Mouse (Mus musculus) hindlimb bud, embryonic 11.5 days (tissue): Measurements from ENCODE around the gene Hsf2bp.

ENCODE experiments used
- DNase-seq: peaks from one replicate; pipeline ENCODE4 v3.0.0-alpha.2; 2012; ENCODE audit warnings: low read depth, low spot score; ENCODE audit errors: extremely low spot score

Hsf2bp gene

DNA sequence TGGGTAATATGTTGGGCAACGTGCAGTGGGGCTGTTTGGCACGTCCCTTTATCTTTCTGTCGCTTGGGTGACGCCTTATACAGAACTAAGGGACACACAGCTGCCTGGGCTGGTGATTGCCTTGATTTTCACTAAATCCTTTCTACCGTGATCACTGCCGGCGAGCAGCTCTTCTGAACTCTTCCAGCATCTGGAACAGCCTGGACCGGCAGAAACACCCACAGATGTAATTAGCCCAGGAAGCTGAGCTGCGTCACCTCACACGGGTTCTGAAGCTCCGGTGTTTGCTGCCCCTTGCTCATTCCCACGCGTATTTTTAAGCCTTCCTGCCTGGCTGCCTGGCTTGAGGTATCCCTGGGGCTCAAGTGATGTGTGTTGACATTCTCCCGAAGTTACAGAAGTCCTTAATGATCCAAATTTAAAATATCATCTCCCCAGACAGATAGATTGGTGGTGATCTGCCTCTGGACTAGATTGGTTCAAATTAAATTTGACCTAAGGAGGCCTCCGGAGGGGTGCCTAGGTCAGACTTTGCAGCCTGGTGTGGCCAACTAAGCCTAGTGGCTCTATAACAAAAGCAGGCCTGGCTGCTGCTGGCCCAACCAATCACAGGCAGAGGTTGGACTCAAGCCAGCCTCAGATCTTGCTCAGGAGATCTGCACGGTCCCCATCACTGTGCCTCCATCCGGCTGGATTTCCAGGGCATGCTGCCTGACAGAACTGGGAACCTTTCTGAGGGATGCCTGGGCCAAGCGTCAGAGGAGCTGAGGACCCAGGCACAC lies 123.1 kb downstream of the Hsf2bp start:
- no peak for DNase-seq

DNA sequence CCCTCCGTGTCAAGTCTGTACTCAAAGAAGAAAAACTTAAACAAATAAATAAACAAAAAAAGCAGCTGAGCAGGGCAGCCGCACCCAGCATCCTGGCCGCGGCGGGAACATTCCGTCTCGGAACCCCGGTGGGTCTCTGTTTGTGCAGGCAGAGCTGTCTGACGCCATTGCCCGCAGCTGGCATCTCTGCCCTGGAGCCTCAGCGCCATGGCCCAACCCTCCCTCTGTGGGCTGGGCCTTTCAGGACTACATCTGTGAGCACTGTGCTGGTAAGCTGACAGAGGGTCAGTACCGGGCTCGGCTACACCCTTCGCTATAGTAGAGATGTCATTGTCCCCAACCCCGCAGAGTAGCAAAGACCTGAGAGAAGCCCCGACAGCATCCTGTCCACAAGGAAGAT lies 123.8 kb downstream of the Hsf2bp start:
- no peak for DNase-seq

DNA sequence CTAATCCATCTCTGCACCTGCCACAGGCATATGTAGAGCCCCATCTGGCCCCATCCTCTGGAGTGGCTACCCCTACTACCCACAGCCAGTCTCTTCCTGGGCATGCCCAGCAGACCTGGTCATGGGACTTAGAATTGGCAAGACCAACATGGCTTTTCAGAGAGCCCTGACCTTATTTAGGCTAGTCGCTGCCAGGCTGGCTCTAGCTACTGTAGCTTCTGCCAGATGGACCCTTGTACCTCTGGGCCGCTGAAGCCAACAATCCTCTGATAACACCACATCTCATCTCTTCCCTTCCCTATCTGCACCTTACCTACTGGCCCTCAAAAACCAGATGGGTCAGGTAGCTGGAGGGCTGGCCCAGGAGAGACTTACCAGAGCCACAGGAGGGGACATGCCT lies 127.2 kb downstream of the Hsf2bp start:
- DNase-seq = no peak

DNA sequence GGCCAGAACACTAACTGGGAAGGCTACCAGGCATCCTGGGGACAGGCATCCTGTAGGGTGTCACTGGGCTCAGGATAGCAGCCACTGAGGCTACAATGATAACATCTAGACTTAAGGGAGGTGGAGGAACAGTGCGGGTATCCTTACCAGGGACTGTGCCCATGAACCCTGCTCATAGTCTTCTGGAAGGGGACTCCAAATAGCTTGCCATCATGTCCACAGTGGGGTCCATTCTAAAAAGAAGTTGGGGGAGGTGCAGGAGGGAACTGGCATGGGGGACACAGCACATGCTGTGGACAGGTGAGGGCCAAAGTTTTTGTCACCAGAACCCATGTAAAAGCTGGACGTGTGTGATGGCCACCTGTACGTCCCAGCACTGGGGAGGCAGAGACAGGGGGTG lies 129.7 kb downstream of the Hsf2bp start:
- no peak for DNase-seq

DNA sequence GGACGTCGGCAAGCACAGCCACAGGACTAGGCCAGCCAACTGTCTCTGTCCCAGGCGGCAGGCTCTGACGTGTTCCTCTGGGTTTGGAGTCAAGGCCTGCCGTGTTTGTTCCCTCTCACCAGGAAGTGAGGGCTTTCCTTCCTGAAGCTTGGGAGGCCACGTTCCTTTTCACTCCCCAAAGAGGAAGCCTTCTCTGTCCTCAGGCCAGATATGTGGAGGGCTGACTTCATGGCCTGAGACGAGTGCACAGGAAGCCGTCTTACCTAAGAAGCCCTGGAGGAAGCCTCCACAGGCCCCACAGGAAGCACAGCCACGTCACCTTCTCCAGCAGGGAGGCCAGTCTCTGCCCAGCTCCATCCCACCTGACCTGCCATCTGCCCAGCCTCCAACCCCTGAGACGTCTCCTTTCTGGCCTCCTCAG lies 130.3 kb downstream of the Hsf2bp start:
- no peak for DNase-seq

DNA sequence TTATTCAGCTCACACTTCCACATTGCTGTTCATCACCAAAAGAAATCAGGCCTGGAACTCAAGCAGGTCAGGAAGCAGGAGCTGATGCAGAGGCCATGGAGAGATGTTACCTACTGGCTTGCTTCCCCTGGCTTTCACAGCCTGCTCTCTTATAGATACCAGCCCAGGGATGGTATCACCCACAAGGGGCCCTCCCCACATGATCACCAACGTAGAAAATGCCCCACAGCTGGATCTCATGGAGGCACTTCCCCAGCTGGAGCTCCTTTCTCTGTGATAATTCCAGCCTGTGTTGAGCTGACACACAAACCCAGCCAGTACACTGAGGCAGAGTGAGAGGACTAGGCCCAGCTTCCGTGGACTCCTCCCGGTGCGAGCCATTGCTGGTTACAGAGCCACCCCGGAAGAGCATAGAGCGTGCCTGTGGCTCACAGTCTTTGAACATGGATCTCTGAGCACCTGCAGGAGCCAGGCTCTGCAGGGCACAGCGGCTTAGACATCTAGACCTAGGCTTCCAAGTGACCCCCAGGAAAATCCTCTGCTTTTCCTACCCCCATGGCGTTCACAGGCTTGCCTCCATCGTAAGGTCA lies 130.9 kb downstream of the Hsf2bp start:
- no peak for DNase-seq

- DNase-seq = no peak
Observed at GRCm38 (mm10) chr17:31904036-31904435, 132.1 kb downstream of the Hsf2bp start.

DNA sequence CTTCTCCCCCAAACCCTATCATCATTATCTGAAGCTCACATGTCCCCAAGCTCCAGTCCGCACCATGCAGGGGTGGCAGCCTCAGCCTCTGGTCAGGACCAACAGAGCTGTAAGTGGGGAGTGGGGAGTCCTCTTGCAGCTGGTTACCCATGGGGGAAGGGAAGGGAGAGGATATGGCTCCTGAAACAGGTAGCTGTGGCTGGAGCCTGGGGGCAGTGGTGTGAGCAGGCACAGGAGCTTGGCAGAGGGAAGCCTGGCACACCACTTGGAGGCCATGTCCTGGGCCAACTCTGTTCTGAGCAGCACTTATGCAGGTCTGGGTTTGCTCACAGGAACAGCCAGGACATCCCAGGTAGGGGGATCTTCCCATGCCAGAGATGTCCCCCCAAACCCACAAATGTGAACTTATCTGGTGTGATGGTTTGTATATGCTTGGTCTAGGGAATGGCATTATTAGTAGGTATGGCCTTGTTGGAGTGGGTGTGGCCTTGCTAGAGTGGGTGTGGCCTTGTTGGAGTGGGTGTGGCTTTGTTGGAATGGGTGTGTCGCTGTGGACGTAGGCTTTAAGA lies 133.4 kb downstream of the Hsf2bp start:
- no peak for DNase-seq

DNA sequence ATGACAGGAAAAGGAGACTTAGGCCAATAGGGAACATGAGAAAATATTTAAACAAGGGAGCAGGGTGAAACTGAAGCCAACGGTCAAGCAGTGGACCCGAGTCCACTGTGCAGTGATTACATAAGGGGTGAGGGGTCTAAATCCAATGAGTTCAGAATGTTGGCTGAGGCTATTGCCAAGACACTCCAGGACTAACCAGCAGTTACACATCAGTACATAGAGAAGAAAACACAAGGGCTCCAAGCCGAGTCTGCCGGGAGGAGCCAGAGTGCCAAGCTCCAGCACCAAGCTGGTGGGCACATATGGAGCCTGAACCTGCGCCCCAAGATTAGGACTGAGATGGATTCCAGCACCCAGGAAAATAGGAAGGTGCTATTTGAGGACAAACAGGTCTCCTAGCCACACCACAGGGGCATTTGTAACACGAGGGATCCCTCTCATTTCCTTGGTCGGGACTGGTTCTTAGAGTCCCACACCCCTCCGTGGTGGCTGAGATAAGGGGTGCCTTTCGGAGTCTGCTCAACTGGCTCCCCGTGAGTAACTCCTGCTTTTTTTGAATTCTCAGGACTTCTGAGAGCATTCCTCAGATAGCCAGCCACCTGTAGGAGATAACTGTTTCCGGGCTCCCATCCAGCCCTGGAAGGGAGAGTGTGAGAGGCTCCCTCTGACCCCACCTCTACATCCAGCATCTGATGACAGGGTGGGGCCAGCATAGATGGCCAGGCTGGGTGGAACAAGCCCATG lies 134.5 kb downstream of the Hsf2bp start:
- DNase-seq = no peak

GRCm38 (mm10) chr17:31898941-31899340 lies 137.2 kb downstream of the Hsf2bp start:
- no peak for DNase-seq

DNA sequence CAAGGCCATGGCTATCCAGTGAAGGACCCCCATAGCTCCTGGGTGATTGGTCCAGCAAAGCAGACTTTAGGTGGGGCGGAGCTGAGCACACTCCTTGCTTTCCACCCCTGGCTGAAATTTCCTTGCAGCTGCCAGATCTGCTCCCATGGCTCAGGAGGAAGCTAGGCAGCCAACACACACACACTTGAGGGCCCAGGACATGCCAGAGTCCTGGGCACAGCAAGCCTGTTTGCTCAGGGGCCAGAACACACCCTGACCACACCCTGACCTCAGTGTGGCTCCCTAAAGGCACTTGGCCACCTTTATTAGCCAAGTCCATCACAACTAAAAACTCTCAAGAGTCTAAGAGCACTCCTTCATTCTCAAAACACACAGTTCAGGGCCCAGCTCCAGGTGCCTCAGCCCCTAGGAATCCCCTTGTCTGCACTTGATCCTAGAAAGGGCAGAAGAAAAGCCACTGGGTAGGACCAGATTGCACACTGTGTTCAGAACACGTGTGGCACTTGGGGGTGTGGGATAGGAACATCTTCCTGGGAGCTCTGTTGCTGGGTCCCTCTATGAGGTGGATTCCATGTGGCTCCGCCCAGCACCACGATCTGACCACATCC lies 138.9 kb downstream of the Hsf2bp start:
- no peak for DNase-seq

DNA sequence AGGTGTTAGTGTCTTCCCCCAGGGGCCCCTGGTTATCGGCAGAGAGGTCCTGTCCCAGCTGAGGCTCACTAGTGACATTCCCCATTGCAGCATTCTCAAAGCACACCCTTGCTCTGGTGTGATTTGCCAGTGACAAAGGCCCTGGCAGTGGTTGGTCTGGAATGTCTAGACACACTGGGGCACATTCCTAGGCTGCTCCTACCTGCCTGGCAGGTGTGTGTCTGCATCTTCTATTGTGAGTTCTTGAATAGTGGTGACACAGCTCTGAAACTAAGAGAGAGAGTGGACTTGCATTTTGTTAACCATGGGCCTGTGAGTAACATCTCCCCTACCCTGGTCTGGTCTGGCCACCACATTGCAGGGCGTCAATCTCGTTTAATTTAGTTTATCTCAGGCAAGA lies 139.4 kb downstream of the Hsf2bp start:
- no peak for DNase-seq

DNA sequence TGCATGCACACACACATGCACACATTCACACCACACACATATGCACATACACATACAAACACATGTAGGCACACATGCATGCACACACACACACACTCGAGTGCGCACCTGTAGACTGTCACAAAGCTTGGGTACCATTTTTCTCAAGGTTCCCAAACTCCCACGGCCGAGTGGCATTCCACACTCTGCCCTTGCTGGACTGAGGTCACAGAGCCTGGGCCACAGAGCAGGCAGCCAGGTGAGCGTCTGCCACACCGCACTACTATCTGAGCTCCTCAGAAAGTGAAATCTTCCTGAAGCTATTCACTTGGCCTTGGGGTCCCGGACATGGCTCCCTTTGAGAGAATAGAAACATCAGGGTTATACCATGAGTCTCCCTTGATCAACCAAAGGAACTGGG lies 139.8 kb downstream of the Hsf2bp start:
- no peak for DNase-seq
